Mouse (Mus musculus) limb, embryonic 14.5 days (tissue): ENCODE results near the gene Nek7. TPM values are rescaled to one million over a fixed set of nuclear protein-coding genes. Genes with fewer than 3 reads are reported as not detected.

Source experiments
- ATAC-seq: fragments of 200-750 bp; cut with Nextera tagmentation; 2 replicates; pipeline ENCODE4 v1.8.0; 2017; ENCODE audit warnings: low read depth, moderate number of reproducible peaks, moderate TSS enrichment; ENCODE audit not compliant: low FRiP score
- DNase-seq: peaks from one replicate; pipeline ENCODE4 v3.0.0-alpha.2; 2015; ENCODE audit warnings: low spot score
- H3K27ac ChIP-seq: fragments of 300-500 bp; sonication (generic); replicated peaks from 2 replicates; pipeline ENCODE4 v1.5.1; 2014; ENCODE audit warnings: low read depth, mild to moderate bottlenecking, low read length, moderate library complexity, mixed read lengths
- H3K27me3 ChIP-seq: fragments of 300-500 bp; sonication (generic); 2 replicates; pipeline ENCODE4 v1.6.1; 2014; ENCODE audit warnings: low read length, mixed read lengths; ENCODE audit not compliant: control insufficient read depth, insufficient read depth
- H3K36me3 ChIP-seq: fragments of 300-500 bp; sonication (generic); 2 replicates; pipeline ENCODE4 v1.6.1; 2014; ENCODE audit warnings: mild to moderate bottlenecking, low read length, moderate library complexity, mixed read lengths; ENCODE audit not compliant: control insufficient read depth, insufficient read depth
- H3K4me1 ChIP-seq: fragments of 300-500 bp; sonication (generic); 2 replicates; pipeline ENCODE4 v1.6.1; 2014; ENCODE audit warnings: antibody characterized with exemption, low read length, mixed read lengths; ENCODE audit not compliant: control insufficient read depth, insufficient read depth
- H3K4me2 ChIP-seq: fragments of 300-500 bp; sonication (generic); replicated peaks from 2 replicates; pipeline ENCODE4 v1.6.1; 2014; ENCODE audit warnings: low read depth, mild to moderate bottlenecking, low read length, moderate library complexity; ENCODE audit not compliant: severe bottlenecking
- H3K4me3 ChIP-seq: fragments of 300-500 bp; sonication (generic); replicated peaks from 2 replicates; pipeline ENCODE4 v1.5.1; 2014; ENCODE audit warnings: low read length
- H3K9ac ChIP-seq: fragments of 300-500 bp; sonication (generic); 2 replicates; pipeline ENCODE4 v1.6.1; 2014; ENCODE audit warnings: mild to moderate bottlenecking, low read depth, low read length, moderate library complexity; ENCODE audit not compliant: severe bottlenecking
- H3K9me3 ChIP-seq: fragments of 300-500 bp; sonication (generic); 2 replicates; pipeline ENCODE4 v1.6.1; 2016; ENCODE audit warnings: low read length; ENCODE audit not compliant: control insufficient read depth
- POLR2A ChIP-seq: fragments of 200-500 bp; IDR thresholded peaks from 2 replicates; pipeline ENCODE4 v1.8.0; 2012; ENCODE audit warnings: inconsistent platforms, mild to moderate bottlenecking, moderate library complexity, borderline replicate concordance; ENCODE audit not compliant: insufficient read depth, insufficient read length; ENCODE audit errors: extremely low read depth
- WGBS: fragments of 180-500 bp; shearing (Covaris S2); extraction: QIAGEN DNeasy Blood & Tissue Kit; methylation state at CpG from one replicate; pipeline ENCODE4 v1.1.7; 2014; 5-methylcytosine and 5-hydroxymethylcytosine counted together
- polyA plus RNA-seq, 2 experiments: library from polyadenylated mRNA; depleted of rRNA in 1 of 2; stranded (reverse) in 1 of 2; unstranded in 1 of 2; fragments of >200 nt; fragmentation: Nextera tagmentation in 1 of 2; extraction: Ambion mirVana in 1 of 2; gene quantifications; 2 replicates each; pipeline versions ENCODE4 v1.2.1 to v1.2.3; 2012 to 2014

Nek7 gene
- polyA plus RNA-seq, 2 experiments = 14.2 to 32.4 TPM

DNA sequence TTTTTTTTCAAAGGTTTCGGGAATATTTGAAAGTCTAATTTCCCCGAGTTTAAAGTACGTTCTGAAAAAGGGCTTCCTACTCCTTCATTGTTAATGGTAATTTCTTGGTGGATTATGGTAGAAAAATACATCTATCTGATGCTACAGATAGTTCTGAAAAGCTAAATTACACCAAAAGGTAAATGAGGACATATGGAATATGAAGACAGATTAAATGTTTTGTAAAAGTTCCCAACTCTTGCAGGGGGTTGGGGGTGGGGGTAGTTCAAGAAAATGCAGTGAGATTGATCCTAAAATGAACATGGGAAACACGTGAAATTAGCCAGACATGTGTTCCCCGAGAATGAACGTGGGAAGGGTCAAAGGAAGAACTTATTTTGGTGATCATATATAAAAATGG, 119.2 kb downstream of the Nek7 start:
- Histone ChIP-seq H3K4me1 (peaks cover 10% of the 10 kb centered on the region; the same call in 1 of the 2 replicates), H3K4me2 (no peak overlapping the region), H3K27me3 (no peaks in the 10 kb centered on the region), H3K36me3 (no peaks in the 10 kb centered on the region), H3K27ac (no peak overlapping the region), H3K9ac (no peak overlapping the region), H3K4me3 (no peak overlapping the region), H3K9me3 (no peaks in the 10 kb centered on the region)
- ATAC-seq (no peak), DNase-seq (no peak)
- 65% methylated on average over 6 of the region's 6 CpGs for WGBS
- no peak for TF ChIP-seq POLR2A

DNA sequence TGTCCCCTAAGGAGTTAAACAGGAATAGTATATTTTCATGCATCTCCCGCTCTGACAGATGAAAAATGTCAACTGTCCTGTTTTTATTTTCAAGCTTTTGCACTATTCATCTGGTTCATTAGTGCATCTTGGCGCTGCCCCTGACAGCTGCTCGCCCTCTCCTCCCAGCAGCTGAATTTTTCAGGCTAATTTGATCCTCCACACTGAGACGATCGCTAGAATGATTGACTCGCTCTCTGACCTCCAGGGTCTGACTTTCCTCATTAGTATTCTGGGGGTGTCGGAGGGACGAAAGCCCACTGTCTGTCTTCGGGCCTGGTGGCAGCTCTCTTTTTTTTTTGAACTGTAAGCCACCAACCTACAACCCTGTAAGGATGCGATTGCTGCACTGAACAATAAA, 119.8 kb downstream of the Nek7 start:
- DNase-seq = no peak
- peaks cover 10% of the 10 kb centered on the region; the same call in 1 of the 2 replicates for H3K4me1 ChIP-seq

DNA sequence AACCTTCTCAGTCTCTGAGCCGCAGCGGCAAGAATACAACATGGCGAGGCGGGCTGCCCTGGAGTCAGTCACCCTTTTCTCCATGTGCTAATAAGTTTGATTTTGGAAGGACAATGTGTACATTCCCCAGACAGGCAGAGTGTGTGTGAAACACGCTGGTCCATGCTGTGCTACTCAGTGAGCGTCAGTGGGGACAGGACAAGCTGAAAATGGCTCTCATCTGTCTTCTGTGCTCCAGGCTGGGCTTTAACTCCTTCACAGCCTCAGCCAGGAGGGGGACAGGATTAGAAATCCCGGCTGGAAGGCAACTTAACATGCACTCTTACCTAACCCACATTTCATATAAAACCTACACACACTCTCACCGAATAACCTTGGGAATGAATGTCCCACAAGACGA, 120.5 kb downstream of the Nek7 start:
- H3K4me1 ChIP-seq = peaks cover 8% of the 10 kb centered on the region; the same call in 1 of the 2 replicates
- no peak overlapping the region for H3K9ac ChIP-seq
- H3K27ac ChIP-seq = no peak overlapping the region
- H3K9me3 ChIP-seq = no peaks in the 10 kb centered on the region
- H3K4me3 ChIP-seq = no peak overlapping the region
- no peak overlapping the region for H3K4me2 ChIP-seq
- no peaks in the 10 kb centered on the region for H3K27me3 ChIP-seq
- no peaks in the 10 kb centered on the region for H3K36me3 ChIP-seq
- TF ChIP-seq POLR2A = no peak
- ATAC-seq = no peak; the same call in 1 of the 2 replicates
- no peak for DNase-seq
- WGBS = 52% methylated on average over 9 of the region's 9 CpGs

More for the DNA sequence above, 119.8 kb downstream of the Nek7 start:
- WGBS = 25% methylated on average over 10 of the region's 10 CpGs
- no peak for TF ChIP-seq POLR2A
- Histone ChIP-seq H3K27me3 (no peaks in the 10 kb centered on the region), H3K27ac (no peak overlapping the region), H3K4me2 (no peak overlapping the region), H3K36me3 (no peaks in the 10 kb centered on the region), H3K9ac (no peak overlapping the region), H3K4me3 (no peak overlapping the region), H3K9me3 (no peaks in the 10 kb centered on the region)
- ATAC-seq = no peak

DNA sequence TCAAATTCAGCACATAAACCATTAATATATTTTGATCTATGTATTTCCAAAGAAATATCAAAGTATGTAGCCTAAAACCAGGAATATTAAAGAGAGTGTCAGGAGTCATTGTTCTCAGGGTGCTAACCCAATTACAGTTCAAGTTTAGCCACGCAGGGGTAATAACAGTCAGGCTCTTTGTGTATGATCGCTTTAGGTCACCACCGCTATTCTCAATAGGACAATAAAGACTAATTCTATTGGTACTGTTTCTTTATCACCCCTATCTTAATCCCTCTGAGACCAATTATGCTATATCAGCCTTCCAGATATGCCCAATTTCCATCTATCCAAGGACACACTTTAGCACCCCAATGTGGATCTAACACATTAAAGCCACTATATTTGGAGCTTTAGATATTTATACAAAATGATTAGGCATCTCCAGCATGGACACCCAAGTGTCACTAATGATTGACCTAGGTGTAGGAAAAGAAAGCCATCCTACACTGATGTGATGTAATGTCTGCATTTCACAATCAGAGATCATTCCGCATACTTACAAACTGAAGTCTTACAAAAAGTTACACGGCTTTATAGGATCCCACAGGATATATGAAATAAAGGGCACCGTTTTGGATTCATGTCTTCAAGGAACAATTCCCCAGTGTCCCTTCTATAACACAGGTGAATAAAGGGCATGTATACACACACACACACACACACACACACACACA, 128.4 kb downstream of the Nek7 start:
- Histone ChIP-seq H3K9me3 (no peaks in the 10 kb centered on the region), H3K9ac (no peak overlapping the region), H3K4me2 (no peak overlapping the region), H3K36me3 (no peaks in the 10 kb centered on the region), H3K27ac (no peak overlapping the region), H3K27me3 (no peaks in the 10 kb centered on the region), H3K4me1 (no peaks in the 10 kb centered on the region), H3K4me3 (no peak overlapping the region)
- no peak for TF ChIP-seq POLR2A
- ATAC-seq = no peak
- WGBS = 69% methylated on average over 6 of the region's 6 CpGs
- no peak for DNase-seq

DNA sequence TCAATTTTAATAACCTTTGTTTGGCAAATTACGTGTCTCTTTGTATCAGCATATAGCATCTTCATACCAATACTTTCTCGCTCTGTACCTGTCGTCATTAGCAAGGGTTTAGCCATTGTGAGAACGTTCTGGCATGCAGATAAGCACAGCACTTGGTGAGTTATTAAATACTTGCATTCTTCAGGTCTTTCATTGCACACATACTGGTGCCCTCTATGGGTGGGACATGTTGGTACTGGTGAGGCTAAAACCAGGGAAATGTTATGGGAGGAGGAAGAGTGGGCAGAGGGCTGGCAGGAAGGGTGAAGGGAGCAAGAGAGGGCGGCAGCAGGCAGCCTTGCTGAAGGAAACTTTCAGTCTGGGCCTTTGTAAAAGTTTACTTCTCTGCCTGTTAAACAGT, 132.4 kb downstream of the Nek7 start:
- H3K4me2 ChIP-seq = no peak overlapping the region
- TF ChIP-seq POLR2A = no peak
- 82% methylated on average over 5 of the region's 5 CpGs for WGBS
- H3K27ac ChIP-seq = no peak overlapping the region
- 0 out of 2 replicates have a peak, but pooled peaks cover 6% of the 10 kb centered on the region for H3K36me3 ChIP-seq
- H3K9me3 ChIP-seq = no peaks in the 10 kb centered on the region
- no peaks in the 10 kb centered on the region for H3K4me1 ChIP-seq
- DNase-seq (no peak), ATAC-seq (no peak)
- H3K27me3 ChIP-seq = no peaks in the 10 kb centered on the region
- no peak overlapping the region for H3K9ac ChIP-seq
- H3K4me3 ChIP-seq = no peak overlapping the region
